Mouse (Mus musculus) kidney, adult 18-20 months (tissue): ENCODE data around the gene Nme7.

Experiments used
- DNase-seq: peaks from one replicate; pipeline ENCODE4 v3.0.0; 2021

The Nme7 gene

GRCm38 (mm10) chr1:164320731-164321130 is 16.8 kb downstream of the Nme7 start:
- no peak for DNase-seq

GRCm38 (mm10) chr1:164321408-164321807 is 17.5 kb downstream of the Nme7 start:
- peak; percentile 56 for DNase-seq

GRCm38 (mm10) chr1:164322987-164323650 is 19.2 kb downstream of the Nme7 start:
- DNase-seq: no peak

GRCm38 (mm10) chr1:164324221-164324620 is 20.3 kb downstream of the Nme7 start:
- DNase-seq: no peak

GRCm38 (mm10) chr1:164324878-164325277 is 21.0 kb downstream of the Nme7 start:
- no peak for DNase-seq

GRCm38 (mm10) chr1:164326600-164327155 is 22.8 kb downstream of the Nme7 start:
- no peak for DNase-seq

GRCm38 (mm10) chr1:164327764-164328163 is 23.8 kb downstream of the Nme7 start:
- DNase-seq: no peak

- DNase-seq: no peak
These were observed 28.6 kb downstream of the Nme7 start for GRCm38 (mm10) chr1:164332559-164332958.

- no peak for DNase-seq
These were observed 31.5 kb downstream of the Nme7 start for GRCm38 (mm10) chr1:164335435-164335834.

- no peak for DNase-seq
These were observed 31.9 kb downstream of the Nme7 start for GRCm38 (mm10) chr1:164335846-164336245.

- DNase-seq: peak; percentile 58
These were observed 38.2 kb downstream of the Nme7 start for GRCm38 (mm10) chr1:164342161-164342560.

- DNase-seq: no peak
These were observed 49.5 kb downstream of the Nme7 start for GRCm38 (mm10) chr1:164353443-164353842.

GRCm38 (mm10) chr1:164357995-164358394 is 54.1 kb downstream of the Nme7 start:
- no peak for DNase-seq

GRCm38 (mm10) chr1:164361997-164362396 is 58.1 kb downstream of the Nme7 start:
- DNase-seq: no peak

- peak; percentile 86 for DNase-seq
These were observed 62.5 kb downstream of the Nme7 start for GRCm38 (mm10) chr1:164366156-164367128.

GRCm38 (mm10) chr1:164368152-164368551 is 64.2 kb downstream of the Nme7 start:
- no peak for DNase-seq

GRCm38 (mm10) chr1:164369781-164370180 is 65.9 kb downstream of the Nme7 start:
- no peak for DNase-seq

GRCm38 (mm10) chr1:164373029-164373428 is 69.1 kb downstream of the Nme7 start:
- peak; percentile 34 for DNase-seq

GRCm38 (mm10) chr1:164374020-164374419 is 70.1 kb downstream of the Nme7 start:
- DNase-seq: no peak

- DNase-seq: no peak
These were observed 71.7 kb downstream of the Nme7 start for GRCm38 (mm10) chr1:164375626-164376025.

- no peak for DNase-seq
These were observed 73.0 kb downstream of the Nme7 start for GRCm38 (mm10) chr1:164376761-164377487.

GRCm38 (mm10) chr1:164383621-164384020 is 79.7 kb downstream of the Nme7 start:
- DNase-seq: peak; percentile 46

GRCm38 (mm10) chr1:164384354-164384753 is 80.4 kb downstream of the Nme7 start:
- DNase-seq: no peak
